Mouse (Mus musculus) stomach, embryonic 14.5 days (tissue): ENCODE results near the gene Rusc2. TPM values are rescaled to one million over a fixed set of nuclear protein-coding genes. Genes with fewer than 3 reads are reported as not detected.

Source experiments
- ATAC-seq: fragments of 200-750 bp; cut with Nextera tagmentation; 2 replicates; pipeline ENCODE4 v1.8.0; 2017; ENCODE audit warnings: low read depth, moderate TSS enrichment; ENCODE audit not compliant: insufficient number of reproducible peaks, insufficient read depth, low FRiP score
- H3K27ac ChIP-seq: fragments of 300-500 bp; sonication (generic); 2 replicates; pipeline ENCODE4 v1.5.1; 2014; ENCODE audit warnings: mild to moderate bottlenecking, low read length, moderate library complexity, mixed read lengths
- H3K27me3 ChIP-seq: fragments of 300-500 bp; sonication (generic); 2 replicates; pipeline ENCODE4 v1.6.1; 2014; ENCODE audit warnings: low read length, control low read depth, mixed read lengths; ENCODE audit not compliant: control insufficient read depth, insufficient read depth
- H3K36me3 ChIP-seq: fragments of 300-500 bp; sonication (generic); 2 replicates; pipeline ENCODE4 v1.6.1; 2014; ENCODE audit warnings: mild to moderate bottlenecking, control low read depth, low read length, moderate library complexity, mixed read lengths; ENCODE audit not compliant: control insufficient read depth, insufficient read depth
- H3K4me1 ChIP-seq: fragments of 300-500 bp; sonication (generic); 2 replicates; pipeline ENCODE4 v1.6.1; 2014; ENCODE audit warnings: low read length, control low read depth, mixed read lengths; ENCODE audit not compliant: control insufficient read depth, insufficient read depth
- H3K4me2 ChIP-seq: fragments of 300-500 bp; sonication (generic); replicated peaks from 2 replicates; pipeline ENCODE4 v1.6.1; 2014; ENCODE audit warnings: low read depth, low read length, control low read depth
- H3K4me3 ChIP-seq: fragments of 300-500 bp; sonication (generic); 2 replicates; pipeline ENCODE4 v1.5.1; 2014; ENCODE audit warnings: low read depth, low read length, control low read depth
- H3K9ac ChIP-seq: fragments of 300-500 bp; sonication (generic); replicated peaks from 2 replicates; pipeline ENCODE4 v1.6.1; 2014; ENCODE audit warnings: low read depth, mild to moderate bottlenecking, control low read depth, low read length, moderate library complexity, mixed read lengths
- H3K9me3 ChIP-seq: fragments of 300-500 bp; sonication (generic); 2 replicates; pipeline ENCODE4 v1.6.1; 2016; ENCODE audit warnings: low read depth, low read length, control low read depth; ENCODE audit not compliant: control insufficient read depth
- WGBS: fragments of 180-500 bp; shearing (Covaris S2); extraction: QIAGEN DNeasy Blood & Tissue Kit; methylation state at CpG from one replicate; pipeline ENCODE4 v1.1.7; 2014; 5-methylcytosine and 5-hydroxymethylcytosine counted together
- polyA plus RNA-seq: library from polyadenylated mRNA; unstranded; fragments of >200 nt; fragmentation: Nextera tagmentation; extraction: Ambion mirVana; gene quantifications from 2 replicates; pipeline ENCODE4 v1.2.1, GENCODE M21; 2014

The Rusc2 gene
- polyA plus RNA-seq, 1 experiment from 2014 or later: 12.4 TPM

DNA sequence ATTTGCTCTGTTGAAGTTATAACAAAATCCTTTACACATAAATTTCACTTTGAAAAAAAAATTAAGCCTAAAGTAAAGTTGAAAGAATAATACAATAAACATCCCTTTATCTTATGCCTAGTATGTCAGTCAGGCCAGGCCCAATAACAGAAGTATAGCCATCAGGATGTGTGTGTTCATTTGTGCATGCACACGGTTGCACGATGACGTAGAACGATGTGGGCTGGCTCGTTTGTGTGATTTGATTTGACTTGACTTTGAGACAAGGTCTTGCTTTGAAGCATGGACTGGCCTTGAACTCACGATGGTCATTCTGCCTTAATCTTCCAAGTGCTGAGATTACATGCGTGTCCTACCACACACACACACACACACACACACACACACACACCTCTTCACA, 85.1 kb downstream of the Rusc2 start:
- Histone ChIP-seq H3K36me3 (no peaks in the 10 kb centered on the region), H3K27ac (no peak overlapping the region), H3K4me2 (no peak overlapping the region), H3K4me1 (no peaks in the 10 kb centered on the region), H3K9ac (no peak overlapping the region), H3K9me3 (no peaks in the 10 kb centered on the region; the same call in 1 of the 2 replicates), H3K27me3 (no peaks in the 10 kb centered on the region), H3K4me3 (no peak overlapping the region)
- no peak for ATAC-seq
- WGBS: 87% methylated on average over 7 of the region's 7 CpGs

DNA sequence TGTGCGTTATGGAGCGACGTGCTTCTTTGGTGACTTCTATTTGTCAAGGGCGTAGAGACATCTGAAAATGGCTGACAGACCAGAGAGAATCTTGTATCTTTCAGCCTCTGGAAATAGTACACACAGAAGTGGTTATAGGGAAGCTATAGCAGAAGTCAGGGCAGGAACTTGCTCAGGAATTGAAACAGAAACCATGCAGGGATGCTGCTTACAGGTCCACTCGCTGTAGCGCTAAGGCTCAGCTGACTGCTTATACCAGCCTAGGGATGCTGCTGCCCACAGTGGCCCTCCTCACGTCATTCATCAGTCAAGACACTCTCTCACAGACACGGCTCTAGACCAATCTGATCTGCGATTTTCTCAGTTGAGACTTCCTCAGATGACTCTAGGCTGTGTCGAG, 88.5 kb downstream of the Rusc2 start:
- no peaks in the 10 kb centered on the region for H3K4me1 ChIP-seq
- no peaks in the 10 kb centered on the region for H3K9me3 ChIP-seq
- no peak overlapping the region for H3K9ac ChIP-seq
- 86% methylated on average over 10 of the region's 10 CpGs for WGBS
- H3K36me3 ChIP-seq: no peaks in the 10 kb centered on the region
- H3K4me2 ChIP-seq: no peak overlapping the region
- H3K27ac ChIP-seq: no peak overlapping the region
- ATAC-seq: no peak
- H3K27me3 ChIP-seq: no peaks in the 10 kb centered on the region
- no peak overlapping the region for H3K4me3 ChIP-seq

GRCm38 (mm10) chr4:43473636-43474035, 91.9 kb downstream of the Rusc2 start:
- Histone ChIP-seq H3K36me3 (no peaks in the 10 kb centered on the region), H3K9me3 (no peaks in the 10 kb centered on the region), H3K27ac (no peak overlapping the region), H3K4me2 (no peak overlapping the region), H3K4me3 (no peak overlapping the region), H3K9ac (no peak overlapping the region), H3K4me1 (no peaks in the 10 kb centered on the region), H3K27me3 (no peaks in the 10 kb centered on the region)
- 81% methylated on average over 1 of the region's 1 CpGs for WGBS
- ATAC-seq: no peak

DNA sequence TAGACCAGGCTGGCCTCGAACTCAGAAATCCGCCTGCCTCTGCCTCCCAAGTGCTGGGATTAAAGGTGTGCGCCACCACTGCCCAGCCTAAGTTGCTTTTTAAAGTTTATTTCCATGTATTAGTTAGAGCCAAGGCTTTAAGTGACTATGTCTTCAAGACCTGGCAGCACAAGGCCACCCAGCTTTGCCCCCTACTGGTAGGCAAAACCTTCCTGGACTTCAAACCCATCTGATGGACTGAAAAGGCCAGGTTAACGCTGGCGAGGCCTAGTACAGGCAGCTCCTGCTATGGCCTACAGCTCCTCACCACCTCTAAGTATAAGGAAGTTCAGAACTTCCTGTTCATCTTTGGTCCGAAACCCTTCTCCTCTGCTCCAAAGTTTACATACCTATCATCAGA, 94.8 kb downstream of the Rusc2 start:
- H3K27me3 ChIP-seq: no peaks in the 10 kb centered on the region
- H3K27ac ChIP-seq: no peak overlapping the region
- H3K36me3 ChIP-seq: no peaks in the 10 kb centered on the region
- no peak for ATAC-seq
- H3K4me1 ChIP-seq: no peaks in the 10 kb centered on the region
- H3K9me3 ChIP-seq: no peaks in the 10 kb centered on the region
- WGBS: 76% methylated on average over 4 of the region's 6 CpGs
- no peak overlapping the region for H3K9ac ChIP-seq
- no peak overlapping the region for H3K4me2 ChIP-seq
- H3K4me3 ChIP-seq: no peak overlapping the region

Other genes starting within 250 kb of the Rusc2 start
- gene Atp8b5, start 114.8 kb upstream of the Rusc2 start, polyA plus RNA-seq: 0.17 and 0.27 TPM in 2 replicates
- 0.22 and 0.25 TPM in 2 replicates for gene Fam166b, start 47.2 kb downstream of the Rusc2 start, polyA plus RNA-seq
- 5.4 and 7.1 TPM in 2 replicates for gene Tesk1, start 60.0 kb downstream of the Rusc2 start, polyA plus RNA-seq
- gene Cd72, start 72.6 kb downstream of the Rusc2 start, polyA plus RNA-seq: 5.5 and 5.6 TPM in 2 replicates
- gene Sit1, start 101.8 kb downstream of the Rusc2 start, polyA plus RNA-seq: not detected in 2 replicates
- gene Ccdc107, start 110.9 kb downstream of the Rusc2 start, polyA plus RNA-seq: 130 and 132 TPM in 2 replicates
- gene Arhgef39, start 117.7 kb downstream of the Rusc2 start, polyA plus RNA-seq: 43.5 and 46.8 TPM in 2 replicates
- gene Car9, start 125.0 kb downstream of the Rusc2 start, polyA plus RNA-seq: 2.8 and 5.8 TPM in 2 replicates
- 790 and 843 TPM in 2 replicates for gene Tpm2, start 141.8 kb downstream of the Rusc2 start, polyA plus RNA-seq
- gene Creb3, start 180.4 kb downstream of the Rusc2 start, polyA plus RNA-seq: 56.2 and 69.8 TPM in 2 replicates
- gene Tln1, start 180.7 kb downstream of the Rusc2 start, polyA plus RNA-seq: 83.7 and 98.5 TPM in 2 replicates
- 41.0 and 44.5 TPM in 2 replicates for gene Rgp1, start 196.7 kb downstream of the Rusc2 start, polyA plus RNA-seq
- gene Gba2, start 196.9 kb downstream of the Rusc2 start, polyA plus RNA-seq: 13.8 and 14.4 TPM in 2 replicates
- gene Msmp, start 202.5 kb downstream of the Rusc2 start, polyA plus RNA-seq: 0.91 and 1.0 TPM in 2 replicates
- gene Npr2, start 250.0 kb downstream of the Rusc2 start, polyA plus RNA-seq: 13.3 and 17.3 TPM in 2 replicates